Mouse (Mus musculus) CH12.LX (cell line): Measurements from ENCODE around the gene Nav3.

ENCODE experiments used
- CHD2 ChIP-seq: IDR thresholded peaks from 2 replicates; pipeline ENCODE4 v1.6.1; 2011; ENCODE audit warnings: low read length, improper control_type of control experiment
- CTCF ChIP-seq, 2 experiments: IDR thresholded peaks in 1 of 2; conservative IDR thresholded peaks in 1 of 2; 2 replicates each; pipeline ENCODE4 v1.5.1; 2011 to 2012; ENCODE audit warnings: low read depth in 2 of 2, low read length in 2 of 2, improper control_type of control experiment in 1 of 2, inconsistent platforms in 1 of 2, mild to moderate bottlenecking in 1 of 2, moderate library complexity in 1 of 2
- E2F4 ChIP-seq: IDR thresholded peaks from 2 replicates; pipeline ENCODE4 v1.6.1; 2011; ENCODE audit warnings: low read depth, low read length, improper control_type of control experiment; ENCODE audit not compliant: insufficient replicate concordance
- EP300 ChIP-seq: IDR thresholded peaks from 2 replicates; pipeline ENCODE4 v1.6.1; 2011; ENCODE audit warnings: low read length, improper control_type of control experiment
- GABPA ChIP-seq: IDR thresholded peaks from 2 replicates; pipeline ENCODE4 v1.6.1; 2012; ENCODE audit warnings: low read depth, low read length, improper control_type of control experiment, inconsistent platforms; ENCODE audit not compliant: insufficient replicate concordance
- NRF1 ChIP-seq: IDR thresholded peaks from 2 replicates; pipeline ENCODE4 v1.6.1; 2014; ENCODE audit warnings: low read depth, mild to moderate bottlenecking, inconsistent platforms, low read length, improper control_type of control experiment, moderate library complexity
- POLR2A ChIP-seq: IDR thresholded peaks from 2 replicates; pipeline ENCODE4 v1.6.1; 2011; ENCODE audit warnings: low read depth, mild to moderate bottlenecking, improper control_type of control experiment, low read length
- TBP ChIP-seq: conservative IDR thresholded peaks from 2 replicates; pipeline ENCODE4 v1.6.1; 2011; ENCODE audit warnings: low read depth, low read length, improper control_type of control experiment
- ZNF384 ChIP-seq: IDR thresholded peaks from 2 replicates; pipeline ENCODE4 v1.6.1; 2012; ENCODE audit warnings: low read depth, low read length, improper control_type of control experiment, inconsistent platforms

DNA sequence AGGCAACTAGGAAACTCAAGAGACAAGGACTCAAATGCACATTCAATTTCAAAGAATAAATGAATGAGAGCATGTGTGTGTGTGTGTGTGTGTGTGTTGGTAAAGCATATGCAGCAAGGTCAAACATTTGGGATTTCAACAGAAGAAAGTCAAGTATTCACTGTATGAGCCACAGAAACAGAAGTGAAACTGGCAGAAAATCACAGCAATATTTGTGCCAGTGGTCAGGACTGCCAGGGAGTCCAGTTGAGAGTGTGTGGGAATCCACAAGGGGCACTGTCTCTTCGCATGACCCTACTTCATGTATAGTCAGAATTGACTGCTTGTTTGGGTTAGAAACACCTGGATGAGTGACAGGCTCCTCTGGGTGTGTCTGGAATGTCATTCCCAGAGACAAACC lies 370.1 kb downstream of the Nav3 start:
- TF ChIP-seq POLR2A (no peak), CHD2 (no peak), ZNF384 (no peak), CTCF (conservative IDR thresholded peaks at IDR 0.05 in 1 of 2, IDR thresholded peaks at IDR 0.05 in 1 of 2; ENCODE audit: low read depth in 2 of 2, low read length in 2 of 2) (no peak), EP300 (no peak), E2F4 (no peak), NRF1 (no peak), TBP (no peak), GABPA (no peak)
